Mouse (Mus musculus): ENCODE measurements around the gene Rps21.
A peak's percentile ranks its signal among the peaks of the same experiment; 100 is the strongest.

Rps21 gene

GRCm38 (mm10) chr2:180229129-180229528 is 28.0 kb upstream of the Rps21 start:
- no peak for DNase-seq (ENCODE audit: inconsistent ontology term)

GRCm38 (mm10) chr2:180230482-180230881 is 26.7 kb upstream of the Rps21 start:
- DNase-seq (ENCODE audit: inconsistent ontology term) = peak; percentile 52

- DNase-seq (ENCODE audit: inconsistent ontology term) = no peak
These were observed 23.9 kb upstream of the Rps21 start for GRCm38 (mm10) chr2:180233101-180233904.

GRCm38 (mm10) chr2:180234353-180234752 is 22.8 kb upstream of the Rps21 start:
- DNase-seq (ENCODE audit: inconsistent ontology term) = no peak

- peak; percentile 82 for DNase-seq (ENCODE audit: inconsistent ontology term)
These were observed 22.2 kb upstream of the Rps21 start for GRCm38 (mm10) chr2:180234980-180235379.

GRCm38 (mm10) chr2:180235788-180236187 is 21.4 kb upstream of the Rps21 start:
- DNase-seq (ENCODE audit: inconsistent ontology term) = no peak

GRCm38 (mm10) chr2:180236500-180236899 is 20.7 kb upstream of the Rps21 start:
- no peak for DNase-seq (ENCODE audit: inconsistent ontology term)

- no peak for DNase-seq (ENCODE audit: inconsistent ontology term)
These were observed 20.2 kb upstream of the Rps21 start for GRCm38 (mm10) chr2:180236930-180237329.

GRCm38 (mm10) chr2:180237601-180238345 is 19.4 kb upstream of the Rps21 start:
- DNase-seq (ENCODE audit: inconsistent ontology term) = no peak

GRCm38 (mm10) chr2:180238591-180238990 is 18.6 kb upstream of the Rps21 start:
- no peak for DNase-seq (ENCODE audit: inconsistent ontology term)

- no peak for DNase-seq (ENCODE audit: inconsistent ontology term)
These were observed 14.1 kb upstream of the Rps21 start for GRCm38 (mm10) chr2:180243108-180243507.

GRCm38 (mm10) chr2:180247916-180248315 is 9.3 kb upstream of the Rps21 start:
- no peak for DNase-seq (ENCODE audit: inconsistent ontology term)

- no peak for DNase-seq (ENCODE audit: inconsistent ontology term)
These were observed 8.1 kb upstream of the Rps21 start for GRCm38 (mm10) chr2:180248947-180249660.

GRCm38 (mm10) chr2:180250930-180251611 is 6.1 kb upstream of the Rps21 start:
- peak; percentile 83 for DNase-seq (ENCODE audit: inconsistent ontology term)

- peak; percentile 74 for DNase-seq (ENCODE audit: inconsistent ontology term)
These were observed 5.3 kb upstream of the Rps21 start for GRCm38 (mm10) chr2:180251838-180252237.

- no peak for DNase-seq (ENCODE audit: inconsistent ontology term)
These were observed 2.6 kb upstream of the Rps21 start for GRCm38 (mm10) chr2:180254436-180255209.

- DNase-seq (ENCODE audit: inconsistent ontology term) = no peak
These were observed 1.5 kb upstream of the Rps21 start for GRCm38 (mm10) chr2:180255701-180256100.

- DNase-seq (ENCODE audit: inconsistent ontology term) = no peak
These were observed 729 bp upstream of the Rps21 start for GRCm38 (mm10) chr2:180256296-180257000.

- no peak for DNase-seq (ENCODE audit: inconsistent ontology term)
These were observed 1.0 kb downstream of the Rps21 start for GRCm38 (mm10) chr2:180257963-180258865.
